Mouse (Mus musculus): Measurements from ENCODE around the gene Tfb2m. TPM values are rescaled to one million over a fixed set of nuclear protein-coding genes. Genes with fewer than 3 reads are reported as not detected.

Tfb2m gene
- total RNA-seq, 2 experiments from 2014 or later = 47.2 to 47.9 TPM

DNA sequence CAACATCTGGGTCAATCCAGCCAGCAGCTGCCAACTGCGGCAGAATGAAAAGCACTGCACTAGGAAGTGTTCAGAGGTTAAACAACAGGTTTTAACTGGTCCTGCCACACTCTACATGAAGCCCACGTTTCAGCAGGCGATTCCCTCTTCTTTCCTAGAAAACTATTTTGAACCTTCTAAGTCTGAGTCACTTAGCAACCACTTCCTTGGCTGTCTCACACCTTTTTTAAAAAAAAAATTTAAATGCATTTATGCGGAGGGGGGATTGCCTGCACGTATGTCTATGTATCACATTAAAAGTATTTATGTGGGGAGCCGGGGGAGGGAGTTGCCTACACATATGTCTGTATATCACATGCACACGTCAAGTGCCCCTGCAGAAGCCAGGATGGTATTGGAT is 34.2 kb downstream of the Tfb2m start:
- intact Hi-C loops (cut with DNase I) = no loop called here
- DNase-seq (ENCODE audit: low spot score) = no peak

DNA sequence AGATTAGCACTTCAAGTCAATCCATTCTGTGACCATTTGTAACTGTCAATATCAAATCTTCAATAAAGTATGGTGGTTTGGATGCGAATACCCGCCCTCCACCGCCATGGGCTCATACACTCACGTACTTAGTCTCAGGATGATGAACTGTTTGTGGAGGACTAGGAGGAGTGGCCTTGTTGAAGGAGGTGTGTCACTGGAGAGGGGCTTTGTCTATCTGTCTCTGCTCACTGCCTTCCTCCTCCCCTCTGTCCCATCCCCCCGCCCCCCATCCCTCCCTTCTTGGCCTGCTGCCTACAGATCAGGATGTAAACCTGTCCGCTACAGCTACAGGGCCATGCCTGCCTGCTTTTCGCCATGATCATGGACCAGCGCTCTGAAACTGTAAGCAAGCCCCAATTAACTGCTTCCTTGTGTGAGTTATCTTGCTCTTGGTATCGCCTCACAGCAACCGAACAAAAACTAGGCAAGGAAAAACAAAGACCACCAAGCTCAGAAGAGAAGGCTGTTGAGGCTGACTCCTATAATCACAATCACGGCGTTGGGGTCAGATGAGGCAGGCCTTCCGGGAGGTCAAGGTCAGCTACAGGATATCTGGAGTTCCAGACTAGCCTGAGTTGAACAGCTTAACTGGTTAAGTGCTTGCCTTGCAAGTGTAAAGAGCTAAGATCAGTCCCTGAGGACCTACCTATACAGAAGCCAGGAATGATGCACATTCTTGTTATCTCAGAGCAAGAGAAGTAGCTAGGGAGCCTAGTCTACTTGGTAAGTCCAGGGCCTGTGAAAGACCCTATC is 35.3 kb downstream of the Tfb2m start:
- no peak for DNase-seq (ENCODE audit: low spot score)
- intact Hi-C loops (cut with DNase I) = no loop called here

DNA sequence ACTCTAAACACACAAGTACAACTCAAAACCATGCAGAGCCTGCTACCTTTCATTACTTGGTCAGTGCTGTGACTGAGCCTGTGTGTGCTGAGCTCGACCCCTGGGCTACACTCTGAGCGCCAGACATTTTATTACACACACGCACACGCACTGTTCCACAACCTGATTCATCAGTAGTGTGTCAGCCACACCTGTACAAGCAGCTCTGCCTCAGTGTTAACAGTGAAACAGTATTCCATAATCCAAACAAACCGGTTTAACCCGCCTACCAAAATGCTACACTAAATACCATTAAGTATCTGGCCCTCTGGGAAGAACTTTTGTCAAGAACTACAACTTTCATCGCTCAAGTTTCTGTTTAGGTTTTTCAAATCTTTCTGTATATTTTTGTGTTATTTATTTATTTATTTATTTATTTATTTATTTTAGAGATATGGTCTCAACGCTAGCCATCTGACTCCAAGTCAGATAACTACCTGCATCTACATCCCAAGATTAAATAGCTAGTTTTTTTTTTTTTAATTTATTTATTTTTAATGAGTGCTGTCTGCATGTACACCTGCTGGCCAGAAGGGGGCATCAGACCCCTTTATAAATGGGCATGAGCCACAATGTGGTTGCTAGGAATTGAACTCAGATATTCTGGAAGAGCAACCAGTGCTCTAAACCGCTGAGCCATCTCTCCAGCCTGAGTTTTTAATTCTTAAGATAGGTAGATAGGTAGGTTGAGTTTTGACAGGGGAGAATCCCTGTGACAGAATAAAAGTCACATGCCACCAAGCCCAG is 39.3 kb downstream of the Tfb2m start:
- no peak for DNase-seq (ENCODE audit: low spot score)
- intact Hi-C loops (cut with DNase I) = loop anchor here (1.0 to 10.0 kb wide), 2 partner anchors 118 to 338 kb away; no protein-coding TSS in a partner anchor

DNA sequence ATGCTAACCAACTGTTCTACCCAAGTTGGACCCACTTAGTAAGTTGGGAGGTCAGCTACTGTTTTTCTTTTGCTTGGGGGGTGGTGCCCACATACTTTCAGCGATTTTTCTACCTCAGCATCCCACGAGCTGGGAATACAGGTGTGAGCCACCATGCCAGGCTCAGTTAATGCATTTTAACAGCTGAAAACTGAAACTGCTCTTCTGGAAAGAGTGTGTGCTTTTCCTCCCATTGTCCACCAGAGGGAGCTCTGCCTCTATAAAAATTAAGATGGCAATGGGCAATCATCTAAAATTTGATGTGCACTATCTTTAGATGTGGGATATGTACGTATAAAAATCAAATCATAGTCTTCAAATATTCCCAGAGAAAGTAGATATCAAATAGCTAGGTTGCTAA is 43.5 kb downstream of the Tfb2m start:
- no peak for DNase-seq (ENCODE audit: low spot score)

DNA sequence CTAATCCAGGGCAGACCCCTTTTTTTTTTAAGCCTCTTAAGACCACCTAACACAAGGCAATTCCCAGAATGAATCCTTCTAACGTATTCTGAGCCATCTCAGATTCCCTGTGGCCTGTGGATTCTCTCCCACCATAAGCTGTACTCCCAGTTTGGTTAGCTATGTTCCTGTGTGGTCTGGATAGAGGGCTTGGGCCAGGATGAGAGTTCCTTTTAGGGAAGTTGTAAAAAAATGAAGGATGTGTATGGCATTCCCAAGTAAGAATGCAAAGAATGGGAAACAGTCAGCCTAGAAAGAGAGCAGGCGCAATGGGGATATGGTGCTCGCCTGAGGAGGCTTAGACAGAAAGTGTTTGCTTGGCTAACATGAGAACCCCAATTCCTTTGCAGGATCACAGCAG is 46.8 kb downstream of the Tfb2m start:
- intact Hi-C loops (cut with DNase I) = no loop called here
- no peak for DNase-seq (ENCODE audit: low spot score)

More for the DNA sequence above, 43.5 kb downstream of the Tfb2m start:
- intact Hi-C loops (cut with DNase I) = loop anchor here (5.0 to 10.0 kb wide), 3 partner anchors 40 to 342 kb away; no protein-coding TSS in a partner anchor

DNA sequence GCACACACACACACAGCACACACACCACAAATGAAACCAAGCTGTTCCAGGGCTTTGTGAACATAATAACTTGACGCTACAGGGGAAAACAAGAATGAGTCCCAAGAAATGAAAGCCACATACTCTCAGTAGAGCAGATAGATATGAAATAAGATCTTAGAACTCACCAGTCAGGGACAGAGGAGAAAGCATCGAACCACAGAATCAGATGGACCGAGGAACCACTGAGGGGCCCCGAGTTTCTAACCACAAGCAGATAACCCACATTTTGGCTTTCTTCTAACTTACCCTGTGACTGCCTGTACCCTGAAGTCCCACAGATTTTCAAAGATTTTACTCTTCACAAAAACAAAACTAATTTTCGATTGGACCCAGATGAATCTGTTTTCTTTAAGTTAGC is 53.2 kb downstream of the Tfb2m start:
- intact Hi-C loops (cut with DNase I) = no loop called here
- no peak for DNase-seq (ENCODE audit: low spot score)

DNA sequence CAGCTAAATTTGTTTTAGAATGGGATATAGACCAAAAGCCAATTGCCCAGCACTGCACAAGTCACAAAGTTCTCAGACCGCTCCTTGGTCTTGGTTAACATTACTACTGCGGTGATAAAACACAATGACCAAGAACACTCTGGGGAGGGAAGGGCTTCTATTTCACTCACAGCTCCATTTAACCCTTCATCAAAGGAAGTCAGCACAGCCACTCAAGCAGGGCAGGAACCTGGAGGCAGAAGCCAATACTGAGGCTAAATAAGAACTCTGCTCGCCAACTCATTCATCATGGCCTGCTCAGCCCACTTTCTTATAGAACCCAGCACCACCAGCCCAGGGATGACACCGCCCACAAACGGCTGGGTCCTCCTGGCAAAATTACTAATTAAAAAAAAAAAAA is 57.5 kb downstream of the Tfb2m start:
- DNase-seq (ENCODE audit: low spot score) = no peak
- intact Hi-C loops (cut with DNase I) = no loop called here

DNA sequence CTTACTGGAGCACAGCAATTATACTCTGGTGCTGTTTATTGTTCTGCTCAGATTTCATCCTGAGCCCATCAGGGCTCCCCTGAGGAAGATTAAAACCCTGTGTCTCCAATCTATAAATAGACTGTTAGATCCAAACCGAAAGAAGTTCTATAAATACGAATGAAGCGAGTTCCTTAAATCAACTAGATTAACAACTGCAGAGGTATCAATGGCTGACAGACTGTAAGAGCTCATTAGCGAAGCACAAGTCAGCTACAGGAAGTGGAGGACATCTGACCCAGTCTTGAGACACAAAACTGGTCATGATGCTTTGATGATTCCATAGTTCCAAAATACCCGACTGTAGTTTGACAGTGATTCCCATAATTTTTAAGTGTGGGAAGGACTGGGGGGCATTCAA is 58.1 kb downstream of the Tfb2m start:
- DNase-seq (ENCODE audit: low spot score) = no peak
- intact Hi-C loops (cut with DNase I) = no loop called here

DNA sequence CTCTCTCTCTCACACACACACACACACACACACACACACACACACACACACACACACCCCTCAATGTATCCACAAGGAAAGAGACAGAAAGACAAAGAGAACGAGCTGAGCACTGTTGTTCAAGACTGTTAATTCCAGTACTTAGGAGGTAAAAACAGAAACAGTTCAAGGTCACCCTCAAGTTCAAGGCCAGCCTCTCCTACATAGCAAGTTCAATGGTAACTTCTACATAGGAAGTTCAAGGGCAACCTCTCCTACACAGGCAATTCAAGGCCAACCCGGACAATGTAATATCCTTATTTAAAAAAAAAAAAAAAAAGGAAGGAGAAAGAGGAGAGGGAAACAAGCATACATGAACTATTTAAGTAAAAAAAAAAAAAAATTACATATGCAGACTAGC is 58.8 kb downstream of the Tfb2m start:
- intact Hi-C loops (cut with DNase I) = no loop called here

DNA sequence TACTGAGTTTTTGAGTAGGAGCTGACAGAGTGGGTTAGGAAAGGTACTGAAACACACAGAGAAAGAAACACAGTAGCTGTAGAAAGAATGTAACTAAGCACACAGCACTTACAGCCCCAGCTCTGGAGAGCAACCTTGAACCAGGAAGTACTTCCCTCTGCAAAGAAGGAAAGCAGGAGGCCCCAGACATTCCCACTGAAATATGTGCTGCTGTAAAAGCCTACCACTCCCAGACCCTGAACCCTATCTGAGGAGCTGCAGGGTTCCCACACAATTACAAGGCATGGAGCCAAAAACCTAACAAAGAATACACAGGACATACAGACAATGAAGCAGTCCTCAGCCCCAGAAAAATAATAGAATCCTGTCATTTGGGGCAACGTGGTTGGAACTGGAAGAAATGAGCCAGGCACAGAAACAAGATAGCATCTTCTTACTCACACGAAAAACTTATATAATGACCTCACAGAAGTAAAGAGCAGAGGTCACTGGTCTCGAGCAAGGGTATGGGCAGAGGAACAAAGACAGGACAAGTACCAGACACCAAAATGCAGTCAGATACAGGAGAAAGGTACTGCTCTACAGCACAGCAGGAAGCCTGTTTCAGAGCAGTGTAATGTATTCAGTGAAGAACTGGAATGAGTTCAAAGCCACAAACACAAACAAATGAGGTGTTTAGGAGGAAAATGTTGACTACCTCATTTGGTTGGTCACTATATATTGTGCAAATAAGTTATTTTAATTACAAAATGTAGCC is 60.1 kb downstream of the Tfb2m start:
- no peak for DNase-seq (ENCODE audit: low spot score)
- intact Hi-C loops (cut with DNase I) = no loop called here

More for the DNA sequence above, 58.8 kb downstream of the Tfb2m start:
- no peak for DNase-seq (ENCODE audit: low spot score)

DNA sequence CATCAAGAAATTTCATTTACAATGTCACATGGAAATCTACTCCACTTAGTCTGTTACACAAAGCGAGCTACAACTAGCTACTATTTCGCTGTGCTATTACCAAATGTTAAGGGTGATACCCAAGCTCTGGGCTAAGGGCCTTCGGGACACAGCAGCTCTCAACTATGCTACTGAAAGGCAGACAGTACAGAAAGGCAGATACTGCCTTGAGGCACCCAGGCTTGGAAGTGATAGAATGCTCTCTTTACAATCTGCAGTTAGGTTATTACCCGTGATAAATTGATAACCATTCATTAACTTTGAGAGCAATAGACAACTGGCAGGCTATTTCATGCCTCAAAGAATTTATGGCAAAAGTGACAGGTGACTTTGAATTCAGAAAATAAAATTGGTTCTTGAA is 65.2 kb downstream of the Tfb2m start:
- intact Hi-C loops (cut with DNase I) = no loop called here
- DNase-seq (ENCODE audit: low spot score) = no peak

Other genes starting within 250 kb of the Tfb2m start
- gene Smyd3, start 28.2 kb downstream of the Tfb2m start, total RNA-seq (2021) = 1 to 10 TPM; 5.6 to 6.0 TPM
- 10 to 100 TPM; 42.8 to 47.2 TPM for gene Cnst, start 103 bp upstream of the Tfb2m start, total RNA-seq (2021)
- 10 to 100 TPM; 56.1 to 61.9 TPM for gene Sccpdh, start 121.9 kb upstream of the Tfb2m start, total RNA-seq (2021)
- gene Kif28, start 199.0 kb upstream of the Tfb2m start, total RNA-seq (2021) = under 1 TPM; 0.75 to 0.87 TPM

All from heart, postnatal 25 days (tissue).